Mouse (Mus musculus): ENCODE data around the gene Rorc. TPM values are rescaled to one million over a fixed set of nuclear protein-coding genes. Genes with fewer than 3 reads are reported as not detected.

Gene Rorc
- total and polyA plus RNA-seq, 3 experiments: 0.47 to 1.2 (median 1.2) TPM

- Histone ChIP-seq H3K27me3 (replicated peaks) (peaks cover 12% of the 10 kb centered on the region), H3K36me3 (replicated peaks in 1 of 2; ENCODE audit: control insufficient read depth in 1 of 2, insufficient read depth in 1 of 2, low read length in 1 of 2) (no peaks in the 10 kb centered on the region), H3K4me2 (ENCODE audit: insufficient read depth, low read depth, poor library complexity, severe bottlenecking) (no peak overlapping the region), H3K4me3 (replicated peaks in 1 of 3; ENCODE audit: low read depth in 2 of 3, low read length in 2 of 3, poor library complexity in 1 of 3) (no peak overlapping the region), H3K9ac (ENCODE audit: insufficient read depth, low read depth) (no peak overlapping the region), H3K27ac (ENCODE audit: insufficient read depth, low read depth) (no peak overlapping the region), H3K9me3 (replicated peaks; ENCODE audit: low read length) (no peaks in the 10 kb centered on the region), H3K4me1 (ENCODE audit: control insufficient read depth in 1 of 2, insufficient read depth in 2 of 2) (no peaks in the 10 kb centered on the region), H3K79me2 (replicated peaks; ENCODE audit: control insufficient read depth, extremely low read depth, insufficient read depth, poor library complexity, severe bottlenecking) (no peaks in the 10 kb centered on the region)
- no peak for DNase-seq (ENCODE audit: extremely low read depth)
- TF ChIP-seq MAZ (IDR thresholded peaks at IDR 0.05; ENCODE audit: low read depth, low read length): no peak
- no peak for TF ChIP-seq NELFE (IDR thresholded peaks at IDR 0.05; ENCODE audit: low read depth, low read length)
- no peak for TF ChIP-seq MAX (IDR thresholded peaks at IDR 0.05; ENCODE audit: low read length)
- TF ChIP-seq BHLHE40 (IDR thresholded peaks at IDR 0.05; ENCODE audit: low read depth, low read length): no peak
- no peak for TF ChIP-seq IRF4 (IDR thresholded peaks at IDR 0.05; ENCODE audit: low read depth, low read length)
- TF ChIP-seq ZNF384 (IDR thresholded peaks at IDR 0.05; ENCODE audit: low read depth, low read length): no peak
- dilution Hi-C loops (cut with MboI; ENCODE audit: extremely low pct_ligation_motif_present, extremely low pct_unique_long_range_greater_than_20kb, low sequenced_read_pairs) (no loop called here), in situ Hi-C loops (cut with MboI; ENCODE audit: low pct_ligation_motif_present, low pct_unique_long_range_greater_than_20kb, low sequenced_read_pairs) (no loop called here)
Measured at GRCm38 (mm10) chr3:94404366-94405054, 31.9 kb downstream of the Rorc start.

GRCm38 (mm10) chr3:94405561-94405960 is 33.0 kb downstream of the Rorc start:
- H3K27ac ChIP-seq (ENCODE audit: insufficient read depth, low read depth): no peak overlapping the region
- no peaks in the 10 kb centered on the region for H3K4me1 ChIP-seq (ENCODE audit: control insufficient read depth in 1 of 2, insufficient read depth in 2 of 2)
- H3K27me3 ChIP-seq (replicated peaks): peaks cover 12% of the 10 kb centered on the region
- H3K9me3 ChIP-seq (replicated peaks; ENCODE audit: low read length): no peaks in the 10 kb centered on the region
- H3K4me2 ChIP-seq (ENCODE audit: insufficient read depth, low read depth, poor library complexity, severe bottlenecking): no peak overlapping the region
- no peaks in the 10 kb centered on the region for H3K79me2 ChIP-seq (replicated peaks; ENCODE audit: control insufficient read depth, extremely low read depth, insufficient read depth, poor library complexity, severe bottlenecking)
- H3K36me3 ChIP-seq (replicated peaks in 1 of 2; ENCODE audit: control insufficient read depth in 1 of 2, insufficient read depth in 1 of 2, low read length in 1 of 2): no peaks in the 10 kb centered on the region
- no peak overlapping the region for H3K4me3 ChIP-seq (replicated peaks in 1 of 3; ENCODE audit: low read depth in 2 of 3, low read length in 2 of 3, poor library complexity in 1 of 3)
- no peak overlapping the region for H3K9ac ChIP-seq (ENCODE audit: insufficient read depth, low read depth)
- no peak for TF ChIP-seq ELF1 (IDR thresholded peaks at IDR 0.05; ENCODE audit: low read depth, low read length)
- no peak for TF ChIP-seq POLR2A (IDR thresholded peaks at IDR 0.05; ENCODE audit: low read depth, low read length)
- no peak for TF ChIP-seq RAD21 (IDR thresholded peaks at IDR 0.05; ENCODE audit: low read depth, low read length)
- TF ChIP-seq KAT2A (IDR thresholded peaks at IDR 0.05; ENCODE audit: insufficient replicate concordance, low read length): no peak
- no peak for TF ChIP-seq MXI1 (IDR thresholded peaks at IDR 0.05; ENCODE audit: low read depth, low read length)
- TF ChIP-seq MAZ (IDR thresholded peaks at IDR 0.05; ENCODE audit: low read depth, low read length): no peak
- no peak for TF ChIP-seq MAX (IDR thresholded peaks at IDR 0.05; ENCODE audit: low read length)
- no peak for TF ChIP-seq TCF12 (IDR thresholded peaks at IDR 0.05; ENCODE audit: low read depth, low read length)
- no peak for TF ChIP-seq USF2 (conservative IDR thresholded peaks at IDR 0.05; ENCODE audit: low read depth, low read length)
- TF ChIP-seq ZNF384 (IDR thresholded peaks at IDR 0.05; ENCODE audit: low read depth, low read length): no peak
- no peak for TF ChIP-seq UBTF (IDR thresholded peaks at IDR 0.05; ENCODE audit: low read depth, low read length)
- no peak for TF ChIP-seq ZKSCAN1 (IDR thresholded peaks at IDR 0.05; ENCODE audit: borderline replicate concordance, low read depth, low read length)
- no peak for TF ChIP-seq RCOR1 (conservative IDR thresholded peaks at IDR 0.05; ENCODE audit: low read depth, low read length)
- no peak for DNase-seq (ENCODE audit: extremely low read depth)
- dilution Hi-C loops (cut with MboI; ENCODE audit: extremely low pct_ligation_motif_present, extremely low pct_unique_long_range_greater_than_20kb, low sequenced_read_pairs): no loop called here
- in situ Hi-C loops (cut with MboI; ENCODE audit: low pct_ligation_motif_present, low pct_unique_long_range_greater_than_20kb, low sequenced_read_pairs): no loop called here
